Mouse (Mus musculus) natural killer cell, adult 2 months (primary cell): ENCODE results near the gene Bard1.

ENCODE experiments used
- DNase-seq, 2 experiments: peaks; one replicate each; pipeline ENCODE4 v3.0.0; 2022; ENCODE audit warnings: low spot score in 2 of 2

Bard1 gene

DNA sequence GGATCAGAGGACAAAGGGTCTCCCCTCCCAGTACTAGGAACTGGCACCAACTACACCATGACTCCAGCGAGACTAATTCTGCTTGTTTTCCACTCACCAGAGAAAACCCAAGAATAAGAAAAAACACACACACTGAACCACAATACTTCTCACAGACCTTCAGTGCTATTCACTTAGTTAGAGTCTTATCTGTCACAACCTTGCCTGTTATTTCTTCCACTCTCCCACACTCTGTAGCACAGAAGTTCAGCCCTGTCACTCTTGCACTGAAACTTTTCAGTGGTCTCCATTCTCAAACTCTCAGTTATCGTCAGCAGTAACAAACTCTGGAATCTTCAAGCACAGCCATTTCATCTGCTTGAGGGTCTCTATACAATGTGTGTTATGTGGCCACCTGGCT is 50.2 kb downstream of the Bard1 start:
- no peak for DNase-seq

DNA sequence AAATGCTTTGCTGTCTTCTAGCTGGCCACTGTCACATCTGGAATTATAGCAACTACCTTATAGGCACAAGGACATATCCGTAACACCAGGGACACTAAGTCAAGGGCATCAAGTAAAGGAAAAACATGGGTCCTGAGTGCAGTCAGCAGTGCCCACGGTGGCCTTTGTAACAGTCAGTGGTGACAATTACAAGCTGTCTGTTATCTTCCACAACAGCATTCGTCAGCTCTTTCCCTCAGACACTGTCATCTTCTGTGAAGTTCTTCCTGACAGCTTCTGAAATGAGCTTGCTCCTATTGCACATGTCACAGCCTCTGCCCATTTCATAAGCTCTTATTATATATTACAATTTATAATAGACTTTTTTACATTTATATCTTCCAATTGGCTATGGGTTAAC is 50.7 kb downstream of the Bard1 start:
- no peak for DNase-seq

DNA sequence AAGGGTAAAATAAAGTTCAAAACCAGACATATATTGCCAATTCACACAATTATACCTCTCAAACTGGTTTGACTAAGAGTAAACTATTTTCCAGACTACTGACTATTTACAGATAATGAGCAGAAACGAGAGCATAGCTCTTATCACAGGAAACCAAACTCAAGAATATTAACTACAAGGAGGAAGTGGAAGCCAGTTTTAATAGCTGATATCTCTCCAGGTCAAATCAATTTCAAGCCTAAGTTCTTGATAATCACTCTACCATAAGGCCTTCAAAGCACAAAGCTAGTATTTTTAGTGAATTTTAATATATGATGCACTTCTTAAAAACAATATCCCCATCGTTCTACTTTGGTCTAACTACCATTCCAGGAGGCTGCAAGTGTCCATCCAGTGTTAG is 57.8 kb downstream of the Bard1 start:
- DNase-seq, result no peak

DNA sequence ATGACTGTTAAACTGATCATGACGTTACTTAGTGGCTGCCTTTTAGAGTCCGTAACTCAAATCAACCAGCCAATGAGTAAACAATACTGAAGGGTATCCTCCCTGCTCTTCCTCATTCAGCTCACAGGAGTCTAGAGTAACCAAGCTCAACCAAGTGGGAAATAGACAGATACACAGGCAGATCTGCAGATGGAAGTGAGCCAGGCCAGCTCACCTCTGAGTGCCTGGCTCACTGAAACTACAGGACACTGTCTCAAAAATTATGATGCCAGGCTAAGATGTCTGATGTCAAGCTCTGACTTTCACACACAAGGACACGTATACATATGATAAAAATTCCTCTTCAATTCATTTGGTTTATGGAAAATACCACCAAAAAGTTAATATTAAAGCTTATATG is 59.0 kb downstream of the Bard1 start:
- no peak for DNase-seq

DNA sequence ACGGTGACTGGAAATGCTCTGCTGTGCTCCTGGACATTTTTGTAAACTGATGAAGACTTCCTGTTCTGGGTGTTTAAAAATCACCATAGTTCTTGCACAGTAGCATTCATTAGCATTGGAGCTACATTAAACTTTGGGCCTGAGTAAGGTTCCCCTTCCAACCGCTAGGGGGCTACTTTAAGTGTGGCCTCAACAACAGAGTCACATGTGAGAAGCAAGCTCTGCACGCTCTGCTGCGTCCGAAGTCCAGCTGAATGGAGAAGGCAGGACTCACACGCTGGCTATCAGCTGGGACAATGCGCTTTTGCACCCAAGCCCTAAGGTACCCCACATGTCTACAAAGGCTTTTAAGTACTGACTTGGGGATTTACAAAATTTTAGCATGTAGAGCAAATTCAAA is 65.9 kb downstream of the Bard1 start:
- no peak for DNase-seq

DNA sequence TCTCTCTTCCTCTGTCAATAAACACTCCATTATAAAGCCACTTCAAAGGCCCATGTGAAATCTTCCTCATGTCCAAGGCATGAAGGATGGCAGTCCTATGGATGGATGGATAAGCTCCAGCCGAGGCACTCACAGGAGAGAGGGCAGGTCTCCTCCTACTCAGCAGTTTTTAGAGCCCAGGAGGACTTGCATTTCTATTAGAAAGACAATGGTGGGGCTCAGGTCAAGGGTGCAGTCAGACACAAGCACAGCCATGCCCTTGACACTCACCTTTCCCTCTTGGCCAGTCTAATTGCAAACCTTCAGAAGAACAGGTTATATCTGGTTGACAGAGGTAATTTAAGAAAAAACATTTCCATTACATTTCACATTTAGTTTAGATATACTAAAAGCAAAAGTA is 67.4 kb downstream of the Bard1 start:
- no peak for DNase-seq

DNA sequence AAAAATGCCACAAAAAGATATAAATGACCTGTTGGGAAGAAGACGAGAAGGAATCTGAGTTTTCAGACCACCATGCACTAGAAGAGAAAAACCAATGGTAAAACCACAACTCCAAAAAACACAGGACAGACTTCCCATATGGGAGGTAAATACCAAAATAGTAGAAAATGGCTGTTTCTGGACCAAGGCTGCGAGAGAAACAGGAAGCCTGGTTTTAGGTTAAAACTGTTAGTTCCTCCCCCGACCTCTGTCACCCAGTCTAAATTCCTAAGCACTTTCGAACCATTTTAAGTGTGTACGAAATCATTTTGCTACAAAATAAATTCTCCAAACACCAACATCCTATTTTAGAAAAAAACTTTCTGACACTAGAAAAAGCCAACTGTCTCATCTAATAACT is 80.2 kb downstream of the Bard1 start:
- no peak for DNase-seq

DNA sequence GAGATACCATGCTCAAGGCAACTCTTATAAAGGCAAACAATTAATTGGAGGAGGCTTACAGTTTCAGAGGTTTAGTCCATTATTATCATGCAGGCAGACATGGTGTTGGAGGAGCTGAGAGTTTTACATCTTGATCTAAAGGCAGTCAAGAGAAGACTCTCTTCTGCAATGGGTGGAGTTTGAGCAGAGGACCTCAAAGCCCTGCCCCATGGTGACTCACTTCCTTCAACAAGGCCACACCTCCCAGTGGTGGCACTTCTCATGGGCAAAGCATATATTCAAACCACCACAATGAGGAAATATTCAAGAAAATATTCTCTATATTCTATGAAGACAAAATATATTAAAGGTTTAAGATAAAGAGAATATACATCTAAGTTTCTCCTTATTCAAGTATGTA is 88.6 kb downstream of the Bard1 start:
- no peak for DNase-seq

DNA sequence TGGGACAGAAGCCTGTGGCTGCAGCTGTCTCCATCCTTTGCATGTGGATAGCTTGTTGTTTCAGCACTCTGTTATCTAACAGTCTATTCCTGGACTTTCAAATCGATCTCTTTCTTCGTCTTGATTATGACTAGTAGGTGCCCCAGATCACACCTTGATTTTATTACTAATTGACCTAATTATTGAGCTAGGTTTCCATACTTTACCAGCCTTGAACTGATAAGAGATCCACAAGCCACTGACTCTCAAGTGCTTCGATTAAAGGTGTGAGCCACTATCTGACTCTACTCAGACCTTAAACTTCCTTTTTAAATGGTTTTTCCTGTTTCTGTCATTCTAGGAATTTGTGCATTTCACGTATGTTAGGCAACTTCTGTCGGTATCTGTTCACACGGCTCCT is 96.9 kb downstream of the Bard1 start:
- DNase-seq, result no peak

DNA sequence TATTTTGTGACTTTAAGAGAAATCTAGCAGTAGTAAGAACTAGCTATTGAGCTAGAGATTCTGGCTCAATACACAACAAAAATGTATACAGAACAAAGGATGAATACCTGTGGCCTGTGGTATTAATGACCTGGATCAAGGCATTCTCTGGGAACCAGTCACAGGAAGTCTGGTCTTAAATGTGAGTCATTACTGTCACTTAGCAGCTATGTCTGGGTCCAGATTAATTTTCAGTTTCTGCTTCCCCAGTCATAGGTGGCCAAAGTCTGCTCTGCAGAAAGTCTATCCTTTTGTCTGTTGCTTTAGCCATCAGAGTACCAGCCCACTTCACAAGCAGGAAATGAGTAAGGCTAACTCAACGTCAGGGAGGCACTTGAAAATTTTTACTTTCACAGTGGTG is 98.8 kb downstream of the Bard1 start:
- peak; percentile 3 to 22 for DNase-seq

DNA sequence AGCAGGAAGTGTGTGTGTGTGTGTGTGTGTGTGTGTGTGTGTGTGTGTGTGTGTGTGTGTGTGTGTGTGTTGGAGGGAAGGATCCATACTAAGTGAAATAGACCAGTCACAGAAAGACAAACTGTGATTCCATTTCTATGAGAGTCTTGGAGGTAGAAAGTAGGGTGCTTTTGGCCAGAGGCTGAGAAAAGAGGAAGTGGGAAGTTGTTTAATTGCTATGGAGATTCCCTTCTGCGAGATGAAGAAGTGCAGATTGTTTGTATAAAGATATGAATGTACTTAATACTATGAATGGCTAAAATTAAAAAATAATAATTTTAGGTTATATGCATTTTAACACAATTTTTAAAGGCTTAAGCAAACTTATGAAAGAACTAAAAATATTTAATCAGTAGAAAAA is 99.2 kb downstream of the Bard1 start:
- DNase-seq, result no peak

DNA sequence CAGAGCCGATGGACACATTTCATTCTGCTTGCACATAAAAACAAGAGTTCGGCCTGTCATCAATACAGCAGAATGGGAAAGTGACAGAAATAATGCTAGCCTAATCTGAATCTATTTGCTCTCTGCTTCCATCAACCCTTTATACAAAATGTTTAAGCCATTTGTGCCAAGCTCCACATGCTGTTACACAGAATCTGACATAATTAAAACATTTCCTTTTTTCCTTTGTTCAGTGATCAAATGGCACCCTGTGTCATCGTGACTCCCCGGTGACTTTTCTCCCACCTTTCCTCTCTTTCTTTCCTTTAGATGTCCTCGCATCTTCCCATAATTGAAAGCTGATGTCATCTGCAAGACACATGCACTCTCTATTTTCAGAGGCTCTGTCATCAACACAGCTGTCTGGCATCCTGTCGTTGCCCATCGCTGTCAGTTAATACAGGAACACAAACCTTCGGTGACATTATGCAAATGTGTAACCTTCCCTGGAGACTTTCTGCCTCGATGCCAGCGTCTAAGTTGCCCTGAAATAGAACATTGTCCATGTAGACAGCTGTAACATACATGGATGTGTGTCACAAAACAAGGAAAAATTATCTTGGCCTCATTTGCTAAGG is 105.5 kb downstream of the Bard1 start:
- no peak for DNase-seq

DNA sequence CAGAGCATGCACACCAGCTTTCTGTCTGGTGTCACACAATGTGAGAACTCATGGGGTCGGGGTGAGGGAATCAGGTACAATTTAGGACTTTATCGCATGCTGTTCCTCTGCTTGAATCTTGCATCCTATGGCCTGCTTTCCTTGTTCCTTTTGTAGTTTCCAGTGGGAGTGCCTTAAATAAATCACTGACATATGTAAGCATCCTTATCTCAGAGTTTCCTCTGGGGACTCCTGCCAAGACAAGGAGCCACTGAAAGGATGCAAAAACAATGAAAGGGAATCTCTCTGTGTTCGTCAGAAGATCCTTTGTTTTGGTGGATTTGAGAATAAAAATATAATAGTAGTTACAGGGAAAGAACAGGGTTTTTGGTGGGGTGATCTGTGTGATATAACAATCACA is 106.2 kb downstream of the Bard1 start:
- no peak for DNase-seq
